Mouse (Mus musculus) kidney, embryonic 16.5 days (tissue): Measurements from ENCODE around the gene Stx1b. TPM values are rescaled to one million over a fixed set of nuclear protein-coding genes. Genes with fewer than 3 reads are reported as not detected.
"Not testable (repeated sequence)": the region's sequence is repeated elsewhere in the genome, so short reads cannot be mapped to it uniquely, and the experiment has no call there.

Source experiments
- ATAC-seq: fragments of 200-750 bp; cut with Nextera tagmentation; 2 replicates; pipeline ENCODE4 v1.8.0; 2017; ENCODE audit warnings: moderate TSS enrichment; ENCODE audit not compliant: low FRiP score, low TSS enrichment
- H3K27ac ChIP-seq: fragments of 300-500 bp; sonication (generic); 2 replicates; pipeline ENCODE4 v1.5.1; 2014; ENCODE audit warnings: low read length
- H3K27me3 ChIP-seq: fragments of 300-500 bp; sonication (generic); 2 replicates; pipeline ENCODE4 v1.6.1; 2014; ENCODE audit warnings: low read length, control low read depth, mixed read lengths; ENCODE audit not compliant: insufficient read depth
- H3K36me3 ChIP-seq: fragments of 300-500 bp; sonication (generic); 2 replicates; pipeline ENCODE4 v1.6.1; 2014; ENCODE audit warnings: low read length, control low read depth, mixed read lengths; ENCODE audit not compliant: insufficient read depth
- H3K4me1 ChIP-seq: fragments of 300-500 bp; sonication (generic); 2 replicates; pipeline ENCODE4 v1.6.1; 2014; ENCODE audit warnings: low read length, control low read depth, mixed read lengths; ENCODE audit not compliant: insufficient read depth
- H3K4me2 ChIP-seq: fragments of 300-500 bp; sonication (generic); replicated peaks from 2 replicates; pipeline ENCODE4 v1.6.1; 2014; ENCODE audit warnings: low read depth, low read length
- H3K4me3 ChIP-seq: fragments of 300-500 bp; sonication (generic); 2 replicates; pipeline ENCODE4 v1.5.1; 2014; ENCODE audit warnings: mild to moderate bottlenecking, low read length
- H3K9ac ChIP-seq: fragments of 300-500 bp; sonication (generic); replicated peaks from 2 replicates; pipeline ENCODE4 v1.6.1; 2014; ENCODE audit warnings: low read length
- H3K9me3 ChIP-seq: fragments of 300-500 bp; sonication (generic); 2 replicates; pipeline ENCODE4 v1.6.1; 2016; ENCODE audit warnings: low read length, control low read depth
- WGBS: fragments of 180-500 bp; shearing (Covaris S2); extraction: QIAGEN DNeasy Blood & Tissue Kit; methylation state at CpG from one replicate; pipeline ENCODE4 v1.1.7; 2014; 5-methylcytosine and 5-hydroxymethylcytosine counted together
- polyA plus RNA-seq: library from polyadenylated mRNA; unstranded; fragments of >200 nt; fragmentation: Nextera tagmentation; extraction: Ambion mirVana; gene quantifications from 2 replicates; pipeline ENCODE4 v1.2.1, GENCODE M21; 2015

The Stx1b gene
- polyA plus RNA-seq, 1 experiment from 2014 or later, result 3.6 TPM

DNA sequence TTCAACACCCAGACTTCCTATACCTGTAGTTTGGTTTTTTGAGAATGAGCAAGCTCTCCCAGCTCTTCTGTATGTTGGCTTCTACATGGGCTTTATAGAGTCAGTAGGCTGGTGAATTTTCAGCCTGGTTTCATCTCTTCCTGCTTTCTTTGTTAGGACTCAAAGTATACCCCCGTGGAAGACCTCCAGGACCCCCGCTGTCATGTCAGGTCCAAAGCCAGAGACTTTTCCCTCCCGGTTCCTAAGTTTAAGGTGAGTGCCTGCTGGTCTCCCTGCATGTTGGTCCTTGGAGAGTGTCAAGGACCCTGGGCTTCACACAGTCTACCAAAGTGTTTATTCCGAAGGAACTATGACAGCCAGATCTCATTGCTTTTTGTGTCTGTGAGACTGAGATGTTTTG, 46.0 kb downstream of the Stx1b start:
- Histone ChIP-seq H3K27me3 (no peaks in the 10 kb centered on the region), H3K9ac (peak overlapping the region; percentile 92), H3K9me3 (no peaks in the 10 kb centered on the region), H3K36me3 (peaks cover 33% of the 10 kb centered on the region), H3K4me3 (peak overlapping the region; percentile 88), H3K4me1 (peaks cover 10% of the 10 kb centered on the region), H3K4me2 (peak overlapping the region; percentile 76), H3K27ac (no peak overlapping the region)
- no peak for ATAC-seq
- WGBS, result 83% methylated on average over 4 of the region's 4 CpGs

DNA sequence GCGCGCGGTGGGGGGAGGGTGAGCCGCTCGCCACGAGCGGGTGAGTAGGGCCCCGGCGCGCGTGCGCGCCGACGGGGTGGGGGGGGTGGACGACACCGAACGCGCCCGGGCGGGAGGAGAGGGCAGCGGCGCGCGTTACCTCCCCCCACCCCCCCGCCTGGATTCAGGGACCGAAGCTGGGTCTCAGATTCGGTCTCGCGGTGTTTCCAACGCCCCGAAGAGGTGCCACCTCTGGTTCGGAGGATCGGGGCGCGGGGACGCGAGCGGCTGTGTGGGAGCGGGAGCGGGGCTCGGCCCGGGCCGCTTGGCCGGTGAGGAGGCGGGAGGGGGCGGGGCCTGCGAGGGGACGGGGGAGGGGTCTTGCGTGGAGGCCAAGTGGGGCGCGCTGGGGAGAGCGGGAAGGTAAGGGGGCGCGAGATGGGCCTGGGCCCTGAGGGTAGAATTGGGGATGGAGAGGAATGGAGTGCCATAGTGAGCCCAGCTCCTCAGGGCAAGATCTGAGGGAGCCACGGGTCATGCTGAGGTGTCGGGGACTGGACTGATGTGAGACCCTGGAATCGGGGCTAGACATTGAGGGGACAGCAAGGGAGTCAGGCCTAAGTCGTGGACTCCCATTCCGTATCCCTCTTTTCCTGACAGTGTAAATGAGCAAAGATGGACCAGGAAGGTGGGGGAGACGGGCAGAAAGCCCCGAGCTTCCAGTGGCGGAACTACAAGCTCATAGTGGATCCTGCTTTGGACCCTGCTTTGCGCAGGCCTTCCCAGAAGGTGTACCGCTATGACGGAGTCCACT, 46.7 kb downstream of the Stx1b start:
- Histone ChIP-seq H3K36me3 (peaks cover 32% of the 10 kb centered on the region), H3K4me2 (peak overlapping the region; percentile 76), H3K4me1 (peaks cover 10% of the 10 kb centered on the region), H3K4me3 (peak overlapping the region; percentile 88), H3K27ac (peak overlapping the region; percentile 100), H3K9me3 (no peaks in the 10 kb centered on the region), H3K27me3 (no peaks in the 10 kb centered on the region), H3K9ac (peak overlapping the region; percentile 92)
- 2% methylated on average over 52 of the region's 66 CpGs for WGBS
- ATAC-seq, result peak; percentile 64

DNA sequence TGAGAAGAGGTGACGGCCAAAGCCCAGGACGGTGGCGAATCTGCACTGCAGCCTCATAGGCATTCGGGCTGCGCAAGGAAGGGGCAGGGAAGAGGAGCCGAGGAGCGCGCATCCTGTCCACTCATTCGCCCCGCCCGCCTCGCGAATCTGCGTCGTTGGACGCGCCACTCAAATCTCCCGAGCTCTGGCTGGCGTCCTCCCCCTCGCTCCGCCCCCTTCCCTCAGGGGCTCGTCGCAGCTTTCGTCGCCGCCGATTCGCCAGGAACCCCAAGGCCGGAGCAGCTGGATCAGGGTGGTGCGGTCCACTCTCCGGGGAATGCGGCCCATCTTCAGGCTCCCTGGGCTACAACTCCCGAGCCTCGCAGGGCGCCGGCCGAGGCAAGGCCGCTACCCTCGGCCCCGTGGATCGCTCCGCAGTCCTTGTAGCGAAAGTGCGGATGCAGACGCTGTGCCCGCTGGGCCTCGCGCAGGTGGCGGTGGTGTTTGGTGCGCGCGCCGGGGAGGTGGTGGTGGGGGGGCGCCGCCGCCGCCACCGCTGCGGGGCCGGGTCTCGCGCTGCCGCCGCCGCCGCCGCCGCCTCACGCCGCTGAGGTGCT, 47.4 kb downstream of the Stx1b start:
- peaks cover 26% of the 10 kb centered on the region for H3K36me3 ChIP-seq
- under 1% methylated on average over 69 of the region's 70 CpGs for WGBS
- peak overlapping the region; percentile 100 for H3K27ac ChIP-seq
- H3K4me1 ChIP-seq, result peaks cover 10% of the 10 kb centered on the region
- peak; percentile 93 for ATAC-seq
- peak overlapping the region; percentile 76 for H3K4me2 ChIP-seq
- H3K27me3 ChIP-seq, result no peaks in the 10 kb centered on the region
- H3K9ac ChIP-seq, result peak overlapping the region; percentile 92
- peak overlapping the region; percentile 88 for H3K4me3 ChIP-seq
- no peaks in the 10 kb centered on the region for H3K9me3 ChIP-seq

DNA sequence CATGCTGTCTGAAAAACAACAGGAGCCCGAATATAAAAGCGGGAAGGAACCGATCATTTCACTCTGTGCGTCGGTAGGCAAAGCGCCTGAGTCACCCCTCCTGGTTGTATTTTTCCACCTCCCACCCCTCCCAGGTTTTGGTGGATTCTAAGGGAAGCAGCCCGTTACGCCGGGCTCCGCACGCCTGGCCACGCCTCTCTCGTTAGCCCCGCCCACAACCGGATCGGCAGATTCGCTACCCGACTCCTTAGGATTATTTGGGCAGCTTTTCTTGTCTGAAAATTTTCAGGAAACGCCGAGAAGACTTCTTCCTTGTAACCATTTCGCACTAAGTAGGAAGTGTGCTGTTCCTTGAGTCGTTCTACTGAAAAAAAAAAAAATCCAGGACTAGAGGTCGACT, 47.9 kb downstream of the Stx1b start, which contains the start of gene Setd1a:
Gene Setd1a, plus strand, starts transcription at position 245 of the 400 bp plus-strand sequence.
- Histone ChIP-seq H3K27ac (peak within 1 kb of the TSS; percentile 100), H3K9me3 (no peaks in the 10 kb centered on the region), H3K4me1 (peaks cover 10% of the 10 kb centered on the region), H3K36me3 (peaks cover 23% of the 10 kb centered on the region), H3K27me3 (no peaks in the 10 kb centered on the region), H3K9ac (peak within 1 kb of the TSS; percentile 92), H3K4me3 (peak within 1 kb of the TSS; percentile 88), H3K4me2 (peak within 1 kb of the TSS; percentile 76)
- ATAC-seq, result peak; percentile 64
- 0% methylated on average over 23 of the region's 23 CpGs for WGBS

DNA sequence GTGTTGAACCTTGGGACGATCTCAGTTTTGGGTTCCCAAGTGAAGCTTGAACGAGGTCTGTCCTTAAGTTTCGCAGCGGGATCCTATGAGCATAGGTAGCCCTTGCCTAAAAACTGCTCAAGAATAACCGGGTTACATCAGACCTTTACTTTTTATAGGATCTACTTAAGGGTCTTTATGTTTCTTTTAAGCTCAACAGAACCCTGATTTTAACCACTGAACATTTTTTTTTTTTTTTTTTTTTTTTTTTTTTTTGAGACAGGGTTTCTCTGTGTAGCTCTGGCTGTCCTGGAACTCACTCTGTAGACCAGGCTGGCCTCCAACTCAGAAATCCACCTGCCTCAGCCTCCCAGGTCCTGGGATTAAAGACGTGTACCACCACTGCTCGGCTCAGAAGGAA, 48.5 kb downstream of the Stx1b start:
- not testable (repeated sequence) for H3K9me3 ChIP-seq, H3K27me3 ChIP-seq, ATAC-seq
- H3K4me2 ChIP-seq, result peak overlapping the region; percentile 76
- peak overlapping the region; percentile 92 for H3K9ac ChIP-seq
- peak overlapping the region; percentile 100 for H3K27ac ChIP-seq
- peaks cover 16% of the 10 kb centered on the region for H3K4me1 ChIP-seq
- H3K4me3 ChIP-seq, result peak overlapping the region; percentile 88
- WGBS, result 74% methylated on average over 7 of the region's 7 CpGs
- peaks cover 17% of the 10 kb centered on the region for H3K36me3 ChIP-seq

DNA sequence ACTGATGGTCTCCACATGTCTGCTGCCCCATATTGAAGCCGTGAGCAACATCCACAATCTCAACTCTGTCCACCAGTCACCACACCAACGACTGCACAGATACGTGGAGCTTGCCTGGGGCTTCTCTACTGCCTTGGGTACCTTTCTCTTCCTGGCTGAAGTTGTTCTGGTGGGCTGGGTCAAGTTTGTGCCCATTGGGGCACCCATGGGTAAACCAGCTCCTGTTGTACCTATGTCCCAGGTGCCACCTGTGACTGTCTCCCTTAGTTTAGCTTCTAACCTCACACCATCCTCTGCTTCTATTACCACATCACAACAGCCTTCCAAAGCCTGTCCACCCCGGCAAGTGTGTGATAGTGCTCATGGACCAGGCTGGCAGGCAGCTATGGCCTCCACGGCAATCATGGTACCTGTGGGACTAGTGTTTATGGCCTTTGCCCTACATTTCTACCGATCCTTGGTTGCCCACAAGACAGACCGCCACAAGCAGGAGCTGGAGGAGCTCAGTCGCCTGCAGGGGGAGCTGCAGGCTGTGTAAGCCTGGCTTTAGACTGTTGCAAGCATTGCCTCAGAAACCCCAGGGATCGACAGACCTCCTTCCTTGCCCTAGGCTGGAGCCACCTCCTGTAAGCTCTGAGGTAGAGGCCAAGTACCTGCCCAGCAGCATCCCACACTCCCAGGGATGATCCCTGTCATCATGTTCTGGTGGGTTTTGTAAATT, 50.5 kb downstream of the Stx1b start:
- no peak overlapping the region for H3K4me3 ChIP-seq
- no peaks in the 10 kb centered on the region for H3K27me3 ChIP-seq
- H3K36me3 ChIP-seq, result peaks cover 5% of the 10 kb centered on the region; the same call in 1 of the 2 replicates
- 37% methylated on average over 9 of the region's 9 CpGs for WGBS
- H3K4me2 ChIP-seq, result no peak overlapping the region
- H3K4me1 ChIP-seq, result peaks cover 24% of the 10 kb centered on the region
- H3K9ac ChIP-seq, result no peak overlapping the region
- no peak for ATAC-seq
- no peak overlapping the region for H3K27ac ChIP-seq
- H3K9me3 ChIP-seq, result no peaks in the 10 kb centered on the region

DNA sequence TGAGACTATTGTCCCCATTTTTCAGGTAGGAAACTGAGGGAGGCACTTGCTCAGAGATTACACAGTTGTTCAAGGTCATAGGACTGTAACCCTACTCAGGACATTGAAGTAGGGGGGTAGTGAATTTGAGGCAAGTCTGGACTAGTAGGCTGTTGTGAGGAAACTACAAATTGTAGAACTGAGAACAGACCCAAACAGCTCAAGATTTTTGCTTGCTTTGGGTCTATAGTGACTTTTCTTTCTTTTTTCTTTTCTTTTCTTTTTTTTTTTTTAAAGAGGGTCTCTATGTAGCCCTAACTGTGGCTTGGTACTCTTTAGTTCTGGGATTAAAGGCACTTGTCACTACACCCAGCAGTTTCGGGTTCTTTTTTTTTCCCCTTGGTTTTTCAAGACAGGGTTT, 51.8 kb downstream of the Stx1b start:
- H3K9ac ChIP-seq, result no peak overlapping the region
- no peak overlapping the region for H3K4me2 ChIP-seq
- WGBS, result 93% methylated on average over 1 of the region's 1 CpGs
- peaks cover 18% of the 10 kb centered on the region for H3K4me1 ChIP-seq
- H3K27ac ChIP-seq, result no peak overlapping the region
- H3K4me3 ChIP-seq, result no peak overlapping the region
- peaks cover 10% of the 10 kb centered on the region for H3K36me3 ChIP-seq
- no peak for ATAC-seq
- no peaks in the 10 kb centered on the region for H3K9me3 ChIP-seq
- no peaks in the 10 kb centered on the region for H3K27me3 ChIP-seq

DNA sequence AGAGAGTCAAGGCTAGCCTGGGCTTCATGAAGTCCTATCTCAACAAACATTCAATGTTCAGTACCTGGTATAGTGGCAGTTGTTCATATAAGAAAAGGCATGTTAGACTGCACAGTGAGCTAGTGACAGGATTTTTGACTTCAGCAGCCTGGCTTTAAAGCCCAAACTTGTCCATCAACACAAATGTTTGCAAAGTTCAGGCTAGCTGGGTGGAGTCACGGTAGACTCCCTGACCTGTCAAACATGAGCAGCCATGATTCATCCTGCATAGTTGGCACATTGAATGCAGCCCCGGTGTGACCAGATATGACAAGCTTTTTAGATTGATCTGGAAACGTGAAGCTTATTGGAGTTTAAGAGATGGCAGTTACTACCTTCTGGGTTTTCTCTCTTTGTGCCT, 52.3 kb downstream of the Stx1b start:
- peaks cover 18% of the 10 kb centered on the region for H3K4me1 ChIP-seq
- no peaks in the 10 kb centered on the region for H3K9me3 ChIP-seq
- H3K9ac ChIP-seq, result no peak overlapping the region
- H3K27me3 ChIP-seq, result no peaks in the 10 kb centered on the region
- H3K36me3 ChIP-seq, result peaks cover 15% of the 10 kb centered on the region
- no peak for ATAC-seq
- no peak overlapping the region for H3K27ac ChIP-seq
- 67% methylated on average over 3 of the region's 3 CpGs for WGBS
- no peak overlapping the region for H3K4me3 ChIP-seq
- H3K4me2 ChIP-seq, result no peak overlapping the region

DNA sequence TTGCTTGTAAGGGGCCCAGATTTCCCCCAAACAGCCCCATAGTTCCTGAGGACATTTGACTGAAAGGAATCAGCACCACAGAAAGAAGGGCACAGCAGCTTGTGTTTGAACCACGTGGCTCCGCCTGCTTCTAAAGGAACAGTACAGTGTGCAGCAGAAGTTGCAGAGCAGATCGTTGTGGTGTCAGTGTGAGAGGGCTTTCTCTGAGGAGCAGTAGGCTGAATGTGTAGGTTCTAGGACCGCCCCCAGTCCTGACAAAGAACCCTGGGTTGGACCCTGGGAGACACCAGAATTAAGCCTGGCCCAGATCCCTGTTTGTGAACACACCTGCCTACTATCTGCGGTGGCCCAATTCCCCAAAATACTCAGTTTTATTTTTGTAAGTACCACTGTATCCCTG, 53.1 kb downstream of the Stx1b start:
- H3K27me3 ChIP-seq, result no peaks in the 10 kb centered on the region
- H3K4me1 ChIP-seq, result peaks cover 18% of the 10 kb centered on the region
- WGBS, result 65% methylated on average over 5 of the region's 5 CpGs
- peak overlapping the region; percentile 95; the same call in 1 of the 2 replicates for H3K27ac ChIP-seq
- peaks cover 15% of the 10 kb centered on the region for H3K36me3 ChIP-seq
- no peak overlapping the region; the same call in 1 of the 2 replicates for H3K4me3 ChIP-seq
- peak overlapping the region; percentile 88 for H3K4me2 ChIP-seq
- H3K9me3 ChIP-seq, result no peaks in the 10 kb centered on the region
- no peak for ATAC-seq
- peak overlapping the region; percentile 90 for H3K9ac ChIP-seq
